Mouse (Mus musculus) lung, postnatal 0 days (tissue): ENCODE measurements around the gene Rpl22l1.

Experiments used
- CTCF ChIP-seq: IDR thresholded peaks from 2 replicates; pipeline ENCODE4 v1.5.1; 2016; ENCODE audit warnings: antibody characterized with exemption, mild to moderate bottlenecking
- EP300 ChIP-seq: IDR thresholded peaks from 2 replicates; pipeline ENCODE4 v1.6.1; 2016; ENCODE audit warnings: antibody characterized with exemption, mild to moderate bottlenecking, control low read depth

GRCm38 (mm10) chr3:28816010-28816540 lies 10.8 kb downstream of the Rpl22l1 start:
- TF ChIP-seq CTCF (no peak), EP300 (no peak)
